Comparison of ENCODE assay signal across 8 mouse cellular contexts in the genomic region with DNA sequence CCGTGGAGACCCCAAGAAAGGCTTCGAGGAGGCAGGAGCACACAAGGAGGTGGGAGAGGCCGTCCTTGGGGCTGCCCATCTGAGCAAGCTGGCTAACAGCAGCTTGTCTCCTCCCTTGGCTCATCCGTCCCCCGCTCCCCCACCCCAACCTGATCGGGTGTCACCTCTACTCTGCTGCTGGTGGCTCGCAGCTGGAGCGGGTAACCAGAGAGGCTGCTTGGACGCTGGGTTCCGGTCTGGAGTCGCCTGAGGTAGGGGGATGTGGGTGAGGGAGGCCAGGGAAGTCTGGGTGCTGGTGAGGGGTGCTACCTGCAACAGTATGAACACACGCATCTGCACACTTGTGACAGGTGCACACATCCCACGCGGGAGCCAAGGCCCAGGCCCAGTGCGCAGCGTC. TPM values are rescaled to one million over a fixed set of nuclear protein-coding genes. Genes with fewer than 3 reads are reported as not detected.
DNase-seq lines count a peak whose midpoint lies in the region; ATAC-seq lines count a peak whose summit lies in the region.

Gene Ankrd24, plus strand, starts transcription at position 151 of the 400 bp plus-strand sequence.

- 83% methylated on average over 16 of the region's 16 CpGs for WGBS in forebrain, embryonic 11.5 days
- WGBS in neural tube, embryonic 14.5 days, result 86% methylated on average over 16 of the region's 16 CpGs

- H3K4me3 ChIP-seq in forebrain, embryonic 11.5 days (ENCODE audit: low read depth, low read length), result peak within 1 kb of the TSS; percentile 71
- peak within 1 kb of the TSS; percentile 77 for H3K4me3 ChIP-seq in neural tube, embryonic 14.5 days (ENCODE audit: low read depth, low read length)

- no peaks in the 10 kb centered on the region for H3K27me3 ChIP-seq in forebrain, embryonic 11.5 days (ENCODE audit: control insufficient read depth, insufficient read depth, low read length)
- H3K27me3 ChIP-seq in neural tube, embryonic 14.5 days (ENCODE audit: control insufficient read depth, insufficient read depth, low read length), result no peaks in the 10 kb centered on the region

- intact Hi-C loops in left cerebral cortex, postnatal 10 days (cut with DNase I), result loop anchor here (5.0 kb wide), 1 partner anchor 544 kb away; no protein-coding TSS in a partner anchor

- H3K4me2 ChIP-seq in forebrain, embryonic 11.5 days (ENCODE audit: low read depth, low read length, severe bottlenecking), result peak within 1 kb of the TSS; percentile 80
- H3K4me2 ChIP-seq in neural tube, embryonic 14.5 days (ENCODE audit: low read depth, low read length), result peak within 1 kb of the TSS; percentile 91

- H3K36me3 ChIP-seq in forebrain, embryonic 11.5 days (ENCODE audit: control insufficient read depth, insufficient read depth, low read length), result no peaks in the 10 kb centered on the region; the same call in 1 of the 2 replicates
- H3K36me3 ChIP-seq in neural tube, embryonic 14.5 days (ENCODE audit: control insufficient read depth, insufficient read depth, low read length), result peaks cover 18% of the 10 kb centered on the region; the same call in 1 of the 2 replicates

- H3K27ac ChIP-seq in forebrain, embryonic 11.5 days (ENCODE audit: low read depth, low read length), result peak within 1 kb of the TSS; percentile 82
- peak within 1 kb of the TSS; percentile 90 for H3K27ac ChIP-seq in neural tube, embryonic 14.5 days (ENCODE audit: low read depth, low read length)

- H3K9ac ChIP-seq in forebrain, embryonic 11.5 days (ENCODE audit: low read length), result peak within 1 kb of the TSS; percentile 85
- peak within 1 kb of the TSS; percentile 83 for H3K9ac ChIP-seq in neural tube, embryonic 14.5 days (replicated peaks; ENCODE audit: low read depth, low read length)

- H3K9me3 ChIP-seq in forebrain, embryonic 11.5 days (ENCODE audit: control insufficient read depth, low read length), result no peaks in the 10 kb centered on the region
- no peaks in the 10 kb centered on the region for H3K9me3 ChIP-seq in neural tube, embryonic 14.5 days (ENCODE audit: control insufficient read depth, low read length)

- peaks cover 8% of the 10 kb centered on the region for H3K4me1 ChIP-seq in forebrain, embryonic 11.5 days (replicated peaks; ENCODE audit: control insufficient read depth, insufficient read depth, low read length)
- H3K4me1 ChIP-seq in neural tube, embryonic 14.5 days (ENCODE audit: control insufficient read depth, insufficient read depth, low read length), result peaks cover 15% of the 10 kb centered on the region

- DNase-seq in layer of hippocampus, adult 18-20 months (ENCODE audit: low spot score in 2 of 2), result no peak
- DNase-seq in layer of hippocampus, adult 9-11 months, result no peak
- no peak for DNase-seq in adrenal gland, adult 2 months
- no peak for DNase-seq in forebrain, embryonic 11.5 days (ENCODE audit: low spot score)
- no peak for DNase-seq in left cerebral cortex, postnatal 10 days (ENCODE audit: extremely low spot score in 1 of 2, low spot score in 2 of 2)
- no peak for DNase-seq in right cerebral cortex, adult 18-20 months

- ATAC-seq in forebrain, embryonic 11.5 days (replicated peaks; ENCODE audit: low FRiP score), result no peak
- ATAC-seq in neural tube, embryonic 14.5 days (ENCODE audit: low read depth), result peak; percentile 4; the same call in 1 of the 2 replicates
- ATAC-seq in erythroid progenitor cell, adult 5-6 weeks (replicated peaks; ENCODE audit: low FRiP score, poor library complexity, severe bottlenecking), result no peak

RNA-seq across cellular contexts. Expression of gene Ankrd24, which starts in this region (rescaled TPM):
- total RNA-seq in layer of hippocampus, adult 18-20 months (2021), result 10 to 100 TPM; 36.9 to 37.8 TPM
- 10 to 100 TPM; 20.0 to 23.7 TPM for total RNA-seq in adrenal gland, adult 2 months (2021)
- 91.0 and 112 TPM in 2 replicates for polyA plus RNA-seq in adrenal gland, adult 2 months (2012; rRNA removed)
- polyA plus RNA-seq in forebrain, embryonic 11.5 days (2014; fragmentation: Nextera tagmentation; extraction: Ambion mirVana), result 3.9 and 4.1 TPM in 2 replicates
- total RNA-seq in left cerebral cortex, postnatal 10 days (2021), result 10 to 100 TPM; 34.1 to 35.1 TPM
- 10.1 and 16.1 TPM in 2 replicates for polyA plus RNA-seq in neural tube, embryonic 14.5 days (2014; fragmentation: Nextera tagmentation; extraction: Ambion mirVana)
- not detected in 2 replicates for total RNA-seq in erythroid progenitor cell, adult 5-6 weeks (2015; ENCODE audit: low replicate concordance)
- total RNA-seq in erythroid progenitor cell, adult 5-6 weeks (2017; ENCODE audit: low replicate concordance), result not detected in 2 replicates

Comparison
In these comparisons a context has a peak if more than half of its experiments do, and no peak if none do; other contexts are left out.
1. RNA of gene Ankrd24 (total RNA-seq): 36.9 to 37.8 TPM in layer of hippocampus, adult 18-20 months, 34.1 to 35.1 TPM in left cerebral cortex, postnatal 10 days and 20.0 to 23.7 TPM in adrenal gland, adult 2 months; not detected in erythroid progenitor cell, adult 5-6 weeks; every median in the first group is over 10 times any median in the second.